Mouse (Mus musculus) monocyte, adult 2 months (primary cell): ENCODE results near the gene Psd4.

ENCODE experiments used
- DNase-seq, 2 experiments: peaks; one replicate each; pipeline ENCODE4 v3.0.0; 2022; ENCODE audit warnings: low spot score in 2 of 2, low read depth in 1 of 2

The Psd4 gene

GRCm38 (mm10) chr2:24367030-24367894 lies at the start of gene Psd4:
Psd4 (plus strand) TSS chr2:24367580.
- peak in 1 of 2 experiments; percentile 45 for DNase-seq

- no peak for DNase-seq
Observed at GRCm38 (mm10) chr2:24317919-24318598, 49.3 kb upstream of the Psd4 start.

GRCm38 (mm10) chr2:24335333-24335732 lies 32.0 kb upstream of the Psd4 start:
- DNase-seq, result no peak

GRCm38 (mm10) chr2:24336545-24336944 lies 30.8 kb upstream of the Psd4 start, which contains the start of gene Il1rn:
Il1rn (plus strand) TSS chr2:24336853.
- DNase-seq, result no peak

- no peak for DNase-seq
Observed at GRCm38 (mm10) chr2:24341395-24341885, 25.9 kb upstream of the Psd4 start.

GRCm38 (mm10) chr2:24344619-24345018 lies 22.8 kb upstream of the Psd4 start:
- no peak for DNase-seq

- DNase-seq, result peak; percentile 34 to 43
Observed at GRCm38 (mm10) chr2:24345056-24345455, 22.3 kb upstream of the Psd4 start.

GRCm38 (mm10) chr2:24347926-24348325 lies 19.5 kb upstream of the Psd4 start:
- no peak for DNase-seq

GRCm38 (mm10) chr2:24351159-24351558 lies 16.2 kb upstream of the Psd4 start:
- no peak for DNase-seq

- DNase-seq, result no peak
Observed at GRCm38 (mm10) chr2:24353042-24353441, 14.3 kb upstream of the Psd4 start.

- DNase-seq, result no peak
Observed at GRCm38 (mm10) chr2:24357642-24358041, 9.7 kb upstream of the Psd4 start.

GRCm38 (mm10) chr2:24359347-24359746 lies 8.0 kb upstream of the Psd4 start:
- DNase-seq, result no peak

- no peak for DNase-seq
Observed at GRCm38 (mm10) chr2:24363818-24364217, 3.6 kb upstream of the Psd4 start.

GRCm38 (mm10) chr2:24366214-24366975 lies 985 bp upstream of the Psd4 start:
- DNase-seq, result no peak

GRCm38 (mm10) chr2:24367895-24368261 lies 498 bp downstream of the Psd4 start:
- DNase-seq, result no peak

- DNase-seq, result no peak
Observed at GRCm38 (mm10) chr2:24378747-24379450, 11.5 kb downstream of the Psd4 start.

- no peak for DNase-seq
Observed at GRCm38 (mm10) chr2:24382456-24383230, 15.3 kb downstream of the Psd4 start.

GRCm38 (mm10) chr2:24383636-24384035 lies 16.3 kb downstream of the Psd4 start:
- DNase-seq, result no peak

- no peak for DNase-seq
Observed at GRCm38 (mm10) chr2:24384393-24384792, 17.0 kb downstream of the Psd4 start.
